Mouse (Mus musculus) cerebellum, adult 9-10 months (tissue): ENCODE measurements around the gene Prkd1.
"Not testable (repeated sequence)": the region's sequence is repeated elsewhere in the genome, so short reads cannot be mapped to it uniquely, and the experiment has no call there.

ENCODE experiments used
- DNase-seq: peaks from one replicate; pipeline ENCODE4 v3.0.0; 2022

Prkd1 gene

GRCm38 (mm10) chr12:50648671-50649541 lies at the start of gene Prkd1:
Prkd1 (minus strand) TSS chr12:50649098.
- no peak for DNase-seq

- DNase-seq = peak; percentile 6
Measured at GRCm38 (mm10) chr12:50697492-50697891, 48.6 kb upstream of the Prkd1 start.

GRCm38 (mm10) chr12:50648176-50648670 lies 675 bp downstream of the Prkd1 start:
- DNase-seq = no peak

GRCm38 (mm10) chr12:50646857-50647256 lies 2.0 kb downstream of the Prkd1 start:
- DNase-seq = no peak

GRCm38 (mm10) chr12:50642671-50643070 lies 6.2 kb downstream of the Prkd1 start:
- DNase-seq = no peak

GRCm38 (mm10) chr12:50640171-50640570 lies 8.7 kb downstream of the Prkd1 start:
- no peak for DNase-seq

GRCm38 (mm10) chr12:50634436-50634835 lies 14.5 kb downstream of the Prkd1 start:
- no peak for DNase-seq

- not testable (repeated sequence) for DNase-seq
Measured at GRCm38 (mm10) chr12:50626100-50626499, 22.8 kb downstream of the Prkd1 start.

- DNase-seq = no peak
Measured at GRCm38 (mm10) chr12:50624175-50624574, 24.7 kb downstream of the Prkd1 start.

- no peak for DNase-seq
Measured at GRCm38 (mm10) chr12:50615852-50616251, 33.0 kb downstream of the Prkd1 start.

- DNase-seq = no peak
Measured at GRCm38 (mm10) chr12:50614341-50614740, 34.6 kb downstream of the Prkd1 start.

- no peak for DNase-seq
Measured at GRCm38 (mm10) chr12:50606703-50607500, 42.0 kb downstream of the Prkd1 start.

GRCm38 (mm10) chr12:50599370-50599769 lies 49.5 kb downstream of the Prkd1 start:
- DNase-seq = no peak

- DNase-seq = no peak
Measured at GRCm38 (mm10) chr12:50598053-50598988, 50.6 kb downstream of the Prkd1 start.

GRCm38 (mm10) chr12:50597467-50597866 lies 51.4 kb downstream of the Prkd1 start:
- DNase-seq = no peak

GRCm38 (mm10) chr12:50595777-50596176 lies 53.1 kb downstream of the Prkd1 start:
- DNase-seq = no peak

- no peak for DNase-seq
Measured at GRCm38 (mm10) chr12:50594506-50594905, 54.4 kb downstream of the Prkd1 start.

GRCm38 (mm10) chr12:50593481-50593880 lies 55.4 kb downstream of the Prkd1 start:
- DNase-seq = no peak

GRCm38 (mm10) chr12:50588137-50588761 lies 60.6 kb downstream of the Prkd1 start:
- DNase-seq = no peak

- DNase-seq = no peak
Measured at GRCm38 (mm10) chr12:50565198-50565597, 83.7 kb downstream of the Prkd1 start.

- DNase-seq = no peak
Measured at GRCm38 (mm10) chr12:50560536-50560935, 88.4 kb downstream of the Prkd1 start.

GRCm38 (mm10) chr12:50558231-50558630 lies 90.7 kb downstream of the Prkd1 start:
- no peak for DNase-seq
